Mouse (Mus musculus) heart, postnatal 14 days (tissue): ENCODE measurements around the gene Nectin2. TPM values are rescaled to one million over a fixed set of nuclear protein-coding genes. Genes with fewer than 3 reads are reported as not detected.

Source experiments
- DNase-seq, 2 experiments: peaks; one replicate each; pipeline ENCODE4 v3.0.0; 2021 to 2022
- intact Hi-C: fragments of 180-260 bp; cut with DNase I; formaldehyde crosslinking; loops from one replicate; pipeline ENCODE4 v1.15.1; 2025
- total RNA-seq, 2 experiments: library from RNA; stranded (reverse); gene quantifications; 2 replicates each; pipeline ENCODE4 v1.2.3; 2021

The Nectin2 gene
- total RNA-seq, 2 experiments from 2014 or later: 37.2 to 39.7 TPM

DNA sequence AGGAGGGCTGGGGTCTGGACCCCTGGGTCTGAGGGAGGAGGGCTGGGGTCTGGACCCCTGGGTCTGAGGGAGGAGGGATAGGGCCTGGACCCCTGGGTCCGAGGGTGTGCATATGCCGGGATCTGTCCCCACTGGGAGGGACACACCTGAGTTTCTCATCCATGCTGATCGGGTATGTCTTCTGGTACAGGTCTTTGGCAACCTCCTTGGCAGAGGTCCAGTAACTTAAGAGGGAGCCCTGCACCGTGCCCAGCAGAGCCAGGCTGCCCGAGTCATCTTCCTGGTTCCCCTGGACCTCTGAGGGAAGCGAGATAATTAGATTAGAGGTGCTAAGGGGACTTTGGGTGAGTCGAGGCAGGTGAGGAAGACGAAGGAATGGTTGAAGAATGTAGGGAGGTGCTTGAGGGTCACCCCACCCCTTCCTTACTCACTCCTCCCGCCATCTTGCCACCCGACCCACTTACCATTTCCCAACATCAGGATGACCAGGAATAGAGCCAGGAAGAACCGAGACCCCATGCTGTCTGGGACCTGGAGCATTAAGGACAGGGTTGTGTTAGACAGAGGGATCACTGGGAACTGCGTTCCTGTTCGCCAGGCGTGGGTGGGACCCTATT lies 77.1 kb downstream of the Nectin2 start:
- DNase-seq: no peak
- intact Hi-C loops: no loop called here

DNA sequence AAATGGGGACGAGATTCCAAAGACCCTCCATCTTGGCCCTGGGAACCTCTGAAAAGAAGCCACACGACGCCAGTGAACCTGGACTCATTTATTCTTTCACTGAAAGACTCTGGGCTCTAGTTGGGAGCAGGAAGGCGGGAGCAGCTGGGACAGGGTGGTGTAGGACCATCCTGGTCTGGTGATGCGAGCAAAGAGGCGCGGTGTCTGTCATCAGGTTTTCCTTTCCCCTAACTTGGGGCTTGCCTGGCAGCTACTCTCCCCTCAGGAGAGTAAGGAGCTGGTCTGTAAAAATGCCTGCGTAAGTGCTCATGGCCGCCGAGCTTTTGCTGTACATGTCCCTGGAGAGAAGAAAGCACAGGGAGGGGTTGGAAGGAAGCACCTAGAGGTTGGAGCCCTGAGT lies 78.8 kb downstream of the Nectin2 start:
- intact Hi-C loops: no loop called here
- DNase-seq: no peak

DNA sequence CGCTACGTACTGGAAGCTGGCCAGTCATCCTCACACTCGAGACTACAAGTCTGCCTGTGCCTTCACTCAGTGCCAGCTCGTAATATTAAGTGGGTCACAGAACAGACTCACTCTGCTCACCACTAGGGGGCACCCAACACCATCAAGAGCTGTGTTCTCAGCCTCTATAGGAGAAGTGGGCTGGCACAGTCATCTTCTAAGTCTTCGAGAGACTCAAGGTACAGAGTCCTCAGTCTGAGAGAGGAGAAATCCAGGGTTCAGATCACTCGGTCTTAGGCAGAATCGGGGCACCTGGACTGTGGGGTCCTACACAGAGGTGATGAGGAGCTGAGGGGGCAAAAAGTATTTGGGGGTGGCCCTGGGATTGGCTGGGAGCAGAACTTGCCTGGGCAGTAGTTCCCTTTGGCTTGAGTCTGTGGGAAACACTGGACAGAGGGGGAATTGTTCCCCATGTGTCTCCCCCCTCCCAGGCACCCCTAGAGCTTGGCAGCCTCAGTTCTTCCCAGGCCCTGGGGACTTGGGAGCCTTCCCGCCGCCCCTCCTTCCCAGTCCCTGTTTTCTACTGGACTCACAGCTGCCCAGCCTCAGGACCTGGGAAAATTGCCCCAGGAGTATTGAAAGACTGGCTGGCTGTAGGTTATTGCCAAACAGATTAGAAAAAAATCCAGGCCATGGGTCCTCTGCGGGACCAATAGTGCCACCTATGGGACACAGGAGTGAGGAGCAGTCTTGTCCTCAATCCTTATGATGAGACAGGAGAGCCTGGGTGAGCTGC lies 81.1 kb downstream of the Nectin2 start:
- DNase-seq: peak; percentile 91 to 95
- intact Hi-C loops: loop anchor here (1.0 to 5.0 kb wide), 3 partner anchors 32 to 113 kb away; no protein-coding TSS in a partner anchor

DNA sequence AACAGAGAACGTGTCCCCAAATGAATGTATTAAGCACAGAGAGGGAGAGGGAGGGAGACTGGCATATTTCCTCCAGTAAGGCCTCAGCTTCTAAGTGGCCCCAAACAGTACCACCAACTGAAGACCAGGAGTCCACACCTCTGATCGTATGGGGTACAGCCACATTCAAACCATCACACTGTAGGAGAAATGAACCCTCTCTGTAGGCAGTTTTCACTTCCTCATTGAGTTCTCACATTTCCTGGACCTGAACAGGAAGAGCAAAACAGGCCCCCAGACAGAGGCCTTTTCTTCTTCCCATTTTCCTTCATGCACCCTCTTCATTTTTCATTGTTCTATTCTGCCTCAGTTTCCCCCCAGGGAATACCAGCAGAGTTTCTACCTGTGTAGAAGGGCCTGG lies 82.8 kb downstream of the Nectin2 start:
- intact Hi-C loops: loop anchor here (5.0 kb wide), 1 partner anchor 115 kb away; no protein-coding TSS in a partner anchor

DNA sequence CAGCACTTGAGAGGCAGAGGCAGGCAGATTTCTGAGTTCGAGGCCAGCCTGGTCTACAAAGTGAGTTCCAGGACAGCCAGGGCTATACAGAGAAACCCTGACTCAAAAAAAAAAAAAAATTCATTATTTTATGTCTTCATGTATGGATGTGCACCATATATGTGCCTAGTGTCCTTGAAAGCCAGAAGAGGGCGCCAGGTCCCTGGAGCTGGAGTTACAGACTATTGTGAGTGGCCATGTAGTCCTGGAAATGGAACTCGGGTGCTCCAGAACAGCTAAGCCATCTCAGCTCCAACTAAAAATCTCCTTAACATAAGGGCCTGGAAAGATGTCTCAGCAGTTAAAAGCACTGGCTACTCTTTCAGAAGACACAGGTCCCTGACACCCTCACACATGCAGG lies 83.5 kb downstream of the Nectin2 start:
- no peak for DNase-seq
- intact Hi-C loops: loop anchor here (5.0 kb wide), 1 partner anchor 116 kb away; no protein-coding TSS in a partner anchor

More for the DNA sequence above, 82.8 kb downstream of the Nectin2 start:
- DNase-seq: no peak

Other genes with a start within 250 kb of the Nectin2 start
- gene Bloc1s3, start 242.1 kb downstream of the Nectin2 start, total RNA-seq: 1 to 10 TPM; 2.0 to 2.2 TPM
- gene Trappc6a, start 242.1 kb downstream of the Nectin2 start, total RNA-seq: 10 to 100 TPM; 48.9 to 49.6 TPM
- not detected for gene Nkpd1, start 232.6 kb downstream of the Nectin2 start, total RNA-seq
- gene Ppp1r37, start 187.4 kb downstream of the Nectin2 start, total RNA-seq: 10 to 100 TPM; 41.3 to 41.5 TPM
- gene Zfp296, start 173.2 kb downstream of the Nectin2 start, total RNA-seq: under 1 TPM; 0.20 to 0.36 TPM
- 10 to 100 TPM; 45.6 to 49.8 TPM for gene Gemin7, start 172.9 kb downstream of the Nectin2 start, total RNA-seq
- gene Clasrp, start 146.0 kb downstream of the Nectin2 start, total RNA-seq: 10 to 100 TPM; 21.5 to 22.6 TPM
- 1 to 10 TPM; 6.3 to 9.6 TPM for gene Relb, start 121.0 kb downstream of the Nectin2 start, total RNA-seq
- gene Clptm1, start 85.5 kb downstream of the Nectin2 start, total RNA-seq: 10 to 100 TPM; 80.2 to 82.8 TPM
- under 1 TPM; 0.41 to 0.55 TPM for gene Apoc2, start 72.5 kb downstream of the Nectin2 start, total RNA-seq
- gene Gm44805, start 69.1 kb downstream of the Nectin2 start, total RNA-seq: not detected
- gene Apoc4, start 69.0 kb downstream of the Nectin2 start, total RNA-seq: not detected
- 1 to 10 TPM; 2.2 to 8.9 TPM for gene Apoc1, start 57.8 kb downstream of the Nectin2 start, total RNA-seq
- gene Apoe, start 51.3 kb downstream of the Nectin2 start, total RNA-seq: 100 to 1,000 TPM; 243 to 352 TPM
- 100 to 1,000 TPM; 107 to 120 TPM for gene Tomm40, start 35.0 kb downstream of the Nectin2 start, total RNA-seq
- 100 to 1,000 TPM; 225 to 236 TPM for gene Bcam, start 20.5 kb upstream of the Nectin2 start, total RNA-seq
- not detected for gene Cblc, start 46.3 kb upstream of the Nectin2 start, total RNA-seq
- gene Bcl3, start 72.3 kb upstream of the Nectin2 start, total RNA-seq: 1 to 10 TPM; 3.9 to 4.5 TPM
- gene Gm19345, start 101.5 kb upstream of the Nectin2 start, total RNA-seq: not detected
- 1 to 10 TPM in 1 of 2 experiments, under 1 TPM in 1; 0.34 to 1.2 TPM for gene Ceacam16, start 110.8 kb upstream of the Nectin2 start, total RNA-seq
- not detected for gene Ceacam19, start 137.5 kb upstream of the Nectin2 start, total RNA-seq
- gene Pvr, start 170.7 kb upstream of the Nectin2 start, total RNA-seq: 10 to 100 TPM; 20.0 to 25.6 TPM
- 1 to 10 TPM; 1.3 to 1.6 TPM for gene Igsf23, start 200.3 kb upstream of the Nectin2 start, total RNA-seq
- gene Ceacam20, start 214.9 kb upstream of the Nectin2 start, total RNA-seq: not detected
- not detected for gene Nlrp9b, start 241.0 kb upstream of the Nectin2 start, total RNA-seq